Mouse (Mus musculus) hindbrain, embryonic 15.5 days (tissue): Measurements from ENCODE around the gene Stard13. TPM values are rescaled to one million over a fixed set of nuclear protein-coding genes. Genes with fewer than 3 reads are reported as not detected.
A peak's percentile ranks its signal among the peaks of the same experiment; 100 is the strongest.

ENCODE experiments used
- ATAC-seq: fragments of 200-750 bp; cut with Nextera tagmentation; 2 replicates; pipeline ENCODE4 v1.8.0; 2017; ENCODE audit warnings: low read depth, moderate number of reproducible peaks, moderate TSS enrichment; ENCODE audit not compliant: low FRiP score
- H3K27ac ChIP-seq: fragments of 300-500 bp; sonication (generic); replicated peaks from 2 replicates; pipeline ENCODE4 v1.5.1; 2015; ENCODE audit warnings: mild to moderate bottlenecking, inconsistent platforms
- H3K27me3 ChIP-seq: fragments of 300-500 bp; sonication (generic); 2 replicates; pipeline ENCODE4 v1.6.1; 2015; ENCODE audit warnings: control low read depth, inconsistent platforms
- H3K36me3 ChIP-seq: fragments of 300-500 bp; sonication (generic); 2 replicates; pipeline ENCODE4 v1.6.1; 2015; ENCODE audit warnings: control low read depth, inconsistent platforms
- H3K4me1 ChIP-seq: fragments of 300-500 bp; sonication (generic); replicated peaks from 2 replicates; pipeline ENCODE4 v1.6.1; 2015; ENCODE audit warnings: control low read depth, inconsistent platforms
- H3K4me2 ChIP-seq: fragments of 300-500 bp; sonication (generic); 2 replicates; pipeline ENCODE4 v1.6.1; 2015; ENCODE audit warnings: moderate library complexity, mild to moderate bottlenecking, inconsistent platforms
- H3K4me3 ChIP-seq: fragments of 300-500 bp; sonication (generic); 2 replicates; pipeline ENCODE4 v1.5.1; 2015; ENCODE audit warnings: mild to moderate bottlenecking, inconsistent platforms
- H3K9ac ChIP-seq: fragments of 300-500 bp; sonication (generic); 2 replicates; pipeline ENCODE4 v1.6.1; 2015; ENCODE audit warnings: inconsistent platforms
- H3K9me3 ChIP-seq: fragments of 300-500 bp; sonication (generic); 2 replicates; pipeline ENCODE4 v1.6.1; 2016; ENCODE audit warnings: control low read depth, inconsistent platforms
- WGBS: fragments of 180-500 bp; shearing (Covaris S2); methylation state at CpG from one replicate; pipeline ENCODE4 v1.1.7; 2015; 5-methylcytosine and 5-hydroxymethylcytosine counted together
- polyA plus RNA-seq: library from polyadenylated mRNA; unstranded; fragments of >200 nt; fragmentation: Nextera tagmentation; extraction: Ambion mirVana; gene quantifications from 2 replicates; pipeline ENCODE4 v1.2.1, GENCODE M21; 2015

Stard13 gene
- polyA plus RNA-seq, 1 experiment from 2014 or later = 6.2 TPM

GRCm38 (mm10) chr5:151134202-151134601 lies 99.4 kb downstream of the Stard13 start:
- 92% methylated on average over 4 of the region's 4 CpGs for WGBS
- Histone ChIP-seq H3K27me3 (no peaks in the 10 kb centered on the region), H3K36me3 (no peaks in the 10 kb centered on the region), H3K9me3 (no peaks in the 10 kb centered on the region), H3K4me2 (no peak overlapping the region), H3K4me3 (no peak overlapping the region), H3K9ac (no peak overlapping the region), H3K27ac (no peak overlapping the region), H3K4me1 (no peaks in the 10 kb centered on the region)
- no peak for ATAC-seq

DNA sequence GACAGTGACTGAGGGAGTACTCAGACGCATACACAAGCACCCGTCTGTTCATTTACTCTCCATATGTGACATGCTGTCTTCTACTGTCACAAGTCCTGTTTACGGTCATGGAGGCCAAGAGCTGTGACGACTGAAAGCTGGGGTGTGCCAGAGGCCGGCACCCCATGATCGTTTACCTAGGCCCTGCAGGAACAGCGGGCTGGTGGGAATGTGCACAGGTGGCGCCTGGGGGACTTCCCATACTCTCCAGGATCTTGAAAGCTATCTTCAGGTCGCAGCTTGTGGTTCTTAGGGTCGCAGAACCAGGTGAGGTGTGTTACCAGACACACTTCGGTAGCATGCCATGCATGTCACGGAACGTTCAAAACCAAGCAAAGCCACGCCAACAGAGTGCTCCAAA lies 99.9 kb downstream of the Stard13 start:
- H3K9me3 ChIP-seq = no peaks in the 10 kb centered on the region
- H3K4me3 ChIP-seq = no peak overlapping the region
- no peak for ATAC-seq
- WGBS = 92% methylated on average over 14 of the region's 14 CpGs
- no peaks in the 10 kb centered on the region for H3K4me1 ChIP-seq
- no peak overlapping the region for H3K4me2 ChIP-seq
- no peak overlapping the region for H3K27ac ChIP-seq
- H3K27me3 ChIP-seq = no peaks in the 10 kb centered on the region
- no peak overlapping the region for H3K9ac ChIP-seq
- H3K36me3 ChIP-seq = no peaks in the 10 kb centered on the region

GRCm38 (mm10) chr5:151129762-151130161 lies 103.9 kb downstream of the Stard13 start:
- no peak overlapping the region for H3K9ac ChIP-seq
- no peaks in the 10 kb centered on the region for H3K27me3 ChIP-seq
- H3K36me3 ChIP-seq = no peaks in the 10 kb centered on the region
- 82% methylated on average over 2 of the region's 2 CpGs for WGBS
- no peak overlapping the region for H3K27ac ChIP-seq
- no peaks in the 10 kb centered on the region for H3K9me3 ChIP-seq
- H3K4me2 ChIP-seq = no peak overlapping the region
- H3K4me3 ChIP-seq = no peak overlapping the region
- 0 out of 2 replicates have a peak, but pooled peaks cover 5% of the 10 kb centered on the region for H3K4me1 ChIP-seq
- no peak for ATAC-seq

DNA sequence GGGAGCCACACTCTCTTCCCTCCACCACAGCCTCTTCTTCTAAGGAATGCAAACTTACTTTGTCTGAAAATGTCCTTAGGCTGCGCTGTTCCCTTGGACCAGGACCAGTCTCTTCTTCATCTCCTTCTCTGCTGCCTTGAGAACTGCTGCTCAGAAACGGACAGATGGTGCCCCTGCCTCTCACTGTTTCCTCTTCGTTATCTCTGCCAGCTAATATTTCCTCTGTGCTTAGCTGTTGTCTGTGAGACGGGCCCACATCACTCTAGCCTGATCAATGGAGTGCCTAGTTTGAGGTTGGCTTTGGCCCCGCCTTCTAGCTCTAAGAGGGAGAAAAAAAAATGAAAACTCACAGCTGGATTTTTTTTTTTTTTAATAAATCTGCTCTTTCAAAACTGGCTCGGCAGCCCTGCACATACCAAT lies 106.3 kb downstream of the Stard13 start:
- no peak for ATAC-seq

DNA sequence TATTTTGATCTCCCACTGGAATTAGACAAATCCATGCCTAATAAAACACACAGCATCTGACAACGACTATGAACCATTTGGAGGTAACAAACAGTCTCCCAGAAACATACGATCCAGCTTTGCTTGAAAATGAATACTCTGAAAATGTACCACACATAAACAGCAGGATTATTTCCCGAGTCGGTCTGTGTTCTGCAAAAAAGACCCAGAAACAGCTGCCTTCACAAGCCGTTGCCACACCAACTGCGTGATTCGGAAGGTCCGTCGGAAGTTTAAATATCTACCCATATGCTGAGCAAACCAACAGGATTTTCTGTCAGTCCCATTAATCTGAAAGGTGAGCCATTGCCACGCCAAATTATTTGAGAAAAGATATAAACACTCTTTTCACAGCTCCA lies 107.0 kb downstream of the Stard13 start:
- no peak overlapping the region for H3K9ac ChIP-seq
- no peak overlapping the region for H3K27ac ChIP-seq
- no peaks in the 10 kb centered on the region for H3K27me3 ChIP-seq
- H3K9me3 ChIP-seq = no peaks in the 10 kb centered on the region
- H3K4me3 ChIP-seq = no peak overlapping the region
- 0 out of 2 replicates have a peak, but pooled peaks cover 5% of the 10 kb centered on the region for H3K4me1 ChIP-seq
- WGBS = 60% methylated on average over 10 of the region's 10 CpGs
- no peak for ATAC-seq
- H3K4me2 ChIP-seq = 0 out of 2 replicates have a peak overlapping the region, but pooled peaks have one; percentile 12
- H3K36me3 ChIP-seq = no peaks in the 10 kb centered on the region

More for the DNA sequence above, 106.3 kb downstream of the Stard13 start:
- H3K9ac ChIP-seq = no peak overlapping the region
- H3K9me3 ChIP-seq = no peaks in the 10 kb centered on the region
- H3K36me3 ChIP-seq = no peaks in the 10 kb centered on the region
- 0 out of 2 replicates have a peak, but pooled peaks cover 5% of the 10 kb centered on the region for H3K4me1 ChIP-seq
- H3K27ac ChIP-seq = no peak overlapping the region; the same call in 1 of the 2 replicates
- peak overlapping the region; percentile 4; the same call in 1 of the 2 replicates for H3K4me2 ChIP-seq
- WGBS = 48% methylated on average over 6 of the region's 6 CpGs
- no peaks in the 10 kb centered on the region for H3K27me3 ChIP-seq
- H3K4me3 ChIP-seq = no peak overlapping the region

GRCm38 (mm10) chr5:151125985-151126607 lies 107.5 kb downstream of the Stard13 start:
- H3K27ac ChIP-seq = no peak overlapping the region
- peak; percentile 63; the same call in 1 of the 2 replicates for ATAC-seq
- H3K4me3 ChIP-seq = no peak overlapping the region

DNA sequence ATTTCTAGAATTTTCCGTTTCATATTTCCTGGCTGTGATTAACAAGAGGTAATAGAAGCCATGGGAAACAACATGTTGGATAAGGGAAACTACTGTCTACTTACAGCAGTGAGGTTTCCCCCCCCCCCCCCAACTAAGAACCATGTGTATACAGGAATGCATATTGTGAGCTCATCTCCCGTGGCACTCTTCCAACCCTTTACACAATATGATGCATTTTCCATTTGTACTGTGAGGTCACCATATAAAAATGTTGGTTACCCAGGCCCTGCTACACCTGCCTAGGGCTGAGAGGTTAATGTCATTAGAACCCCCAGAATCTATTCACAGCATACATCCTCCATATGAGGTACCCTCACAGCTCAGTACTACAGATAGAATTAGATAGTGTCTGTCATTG lies 115.8 kb downstream of the Stard13 start:
- Histone ChIP-seq H3K36me3 (no peaks in the 10 kb centered on the region), H3K9ac (no peak overlapping the region), H3K27me3 (no peaks in the 10 kb centered on the region), H3K9me3 (no peaks in the 10 kb centered on the region), H3K4me3 (no peak overlapping the region), H3K4me2 (no peak overlapping the region), H3K27ac (no peak overlapping the region), H3K4me1 (no peaks in the 10 kb centered on the region)
- no peak for ATAC-seq
- 82% methylated on average over 2 of the region's 2 CpGs for WGBS

More at GRCm38 (mm10) chr5:151125985-151126607, 107.5 kb downstream of the Stard13 start:
- no peaks in the 10 kb centered on the region for H3K9me3 ChIP-seq
- peak overlapping the region; percentile 12; the same call in 1 of the 2 replicates for H3K4me2 ChIP-seq
- WGBS = 41% methylated on average over 6 of the region's 6 CpGs
- H3K27me3 ChIP-seq = no peaks in the 10 kb centered on the region
- H3K9ac ChIP-seq = no peak overlapping the region
- H3K4me1 ChIP-seq = 0 out of 2 replicates have a peak, but pooled peaks cover 5% of the 10 kb centered on the region
- no peaks in the 10 kb centered on the region for H3K36me3 ChIP-seq

- no peak overlapping the region for H3K27ac ChIP-seq
- ATAC-seq = no peak
- no peaks in the 10 kb centered on the region for H3K9me3 ChIP-seq
- H3K4me3 ChIP-seq = no peak overlapping the region
- no peak overlapping the region for H3K9ac ChIP-seq
- H3K36me3 ChIP-seq = no peaks in the 10 kb centered on the region
- no peak overlapping the region for H3K4me2 ChIP-seq
- no peaks in the 10 kb centered on the region for H3K4me1 ChIP-seq
- WGBS = 90% methylated on average over 5 of the region's 5 CpGs
- no peaks in the 10 kb centered on the region for H3K27me3 ChIP-seq
Observed at GRCm38 (mm10) chr5:151116192-151116887, 117.3 kb downstream of the Stard13 start.

GRCm38 (mm10) chr5:151112743-151113142 lies 120.9 kb downstream of the Stard13 start:
- 82% methylated on average over 9 of the region's 9 CpGs for WGBS
- ATAC-seq = no peak

GRCm38 (mm10) chr5:151111080-151111871 lies 122.4 kb downstream of the Stard13 start:
- H3K4me1 ChIP-seq = peaks cover 10% of the 10 kb centered on the region; the same call in 1 of the 2 replicates
- H3K27me3 ChIP-seq = no peaks in the 10 kb centered on the region
- no peaks in the 10 kb centered on the region for H3K36me3 ChIP-seq
- no peaks in the 10 kb centered on the region for H3K9me3 ChIP-seq
- 90% methylated on average over 7 of the region's 7 CpGs for WGBS
- H3K4me2 ChIP-seq = no peak overlapping the region
- H3K9ac ChIP-seq = no peak overlapping the region
- H3K4me3 ChIP-seq = no peak overlapping the region
- ATAC-seq = no peak
- no peak overlapping the region for H3K27ac ChIP-seq

More at GRCm38 (mm10) chr5:151112743-151113142, 120.9 kb downstream of the Stard13 start:
- Histone ChIP-seq H3K4me2 (no peak overlapping the region), H3K9ac (no peak overlapping the region), H3K36me3 (no peaks in the 10 kb centered on the region), H3K4me3 (no peak overlapping the region), H3K4me1 (peaks cover 8% of the 10 kb centered on the region; the same call in 1 of the 2 replicates), H3K9me3 (no peaks in the 10 kb centered on the region), H3K27ac (no peak overlapping the region), H3K27me3 (no peaks in the 10 kb centered on the region)

DNA sequence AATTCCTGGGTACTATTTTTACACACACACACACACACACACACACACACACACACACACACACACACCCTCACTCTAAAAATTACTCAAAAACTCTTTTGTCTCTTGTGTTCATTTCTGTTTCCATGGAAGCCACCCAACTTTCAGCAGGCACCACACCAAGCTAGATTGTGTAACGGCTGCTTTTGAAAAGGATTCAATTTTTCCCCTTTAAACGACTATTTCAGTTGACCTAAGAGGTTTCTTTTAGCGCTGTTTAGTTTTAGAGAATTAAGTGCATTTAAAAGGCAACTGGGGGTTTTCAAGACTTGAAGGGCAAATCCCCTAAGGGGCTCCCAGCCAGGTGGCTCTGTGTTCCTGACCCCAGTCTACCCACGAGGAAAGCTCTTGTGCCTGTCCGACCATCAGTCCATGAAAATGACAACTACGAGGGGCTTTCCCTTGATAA lies 123.2 kb downstream of the Stard13 start:
- Histone ChIP-seq H3K36me3 (no peaks in the 10 kb centered on the region), H3K4me1 (peaks cover 10% of the 10 kb centered on the region; the same call in 1 of the 2 replicates), H3K4me3 (no peak overlapping the region), H3K27me3 (no peaks in the 10 kb centered on the region), H3K27ac (no peak overlapping the region), H3K4me2 (no peak overlapping the region), H3K9me3 (no peaks in the 10 kb centered on the region), H3K9ac (no peak overlapping the region)
- ATAC-seq = no peak
- WGBS = 51% methylated on average over 6 of the region's 6 CpGs
